Mouse (Mus musculus) megakaryocyte, embryonic 14.5 days (primary cell): Measurements from ENCODE around the gene Pigw.
"Not testable (repeated sequence)": the region's sequence is repeated elsewhere in the genome, so short reads cannot be mapped to it uniquely, and the experiment has no call there.

Source experiments
- FLI1 ChIP-seq: IDR thresholded peaks from 2 replicates; pipeline ENCODE4 v1.6.1; 2012; ENCODE audit warnings: low read length, inconsistent platforms, mixed read lengths
- GATA1 ChIP-seq: IDR thresholded peaks from 3 replicates; pipeline ENCODE4 v1.6.1; 2012; ENCODE audit warnings: mixed read lengths, low read length, inconsistent platforms, borderline replicate concordance

DNA sequence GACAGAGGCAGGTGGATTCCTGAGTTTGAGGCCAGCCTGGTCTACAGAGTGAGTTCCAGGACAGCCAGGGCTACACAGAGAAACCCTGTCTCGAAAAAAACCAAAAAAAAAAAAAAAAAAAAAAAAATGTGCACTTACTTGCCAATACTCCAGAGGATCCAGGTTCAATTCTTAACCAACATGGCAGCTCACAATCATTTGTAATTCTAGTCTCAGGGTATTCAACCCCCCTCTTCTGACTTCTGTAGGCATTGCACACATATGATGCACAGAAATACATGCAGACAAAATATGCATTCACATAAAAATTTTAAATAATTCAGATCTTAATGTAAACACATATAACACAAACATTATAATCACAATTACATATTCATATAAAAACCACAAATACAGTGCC is 4.1 kb downstream of the Pigw start:
- not testable (repeated sequence) for TF ChIP-seq GATA1, FLI1
